Mouse (Mus musculus) forebrain, embryonic 13.5 days (tissue): ENCODE data around the gene Myh6. TPM values are rescaled to one million over a fixed set of nuclear protein-coding genes. Genes with fewer than 3 reads are reported as not detected.
"Not testable (repeated sequence)": the region's sequence is repeated elsewhere in the genome, so short reads cannot be mapped to it uniquely, and the experiment has no call there.

Experiments
- ATAC-seq: fragments of 200-750 bp; cut with Nextera tagmentation; 2 replicates; pipeline ENCODE4 v1.8.0; 2017
- H3K27ac ChIP-seq: fragments of 300-500 bp; sonication (generic); 2 replicates; pipeline ENCODE4 v1.5.1; 2015; ENCODE audit warnings: inconsistent platforms, mild to moderate bottlenecking, moderate library complexity
- H3K27me3 ChIP-seq: fragments of 300-500 bp; sonication (generic); 2 replicates; pipeline ENCODE4 v1.6.1; 2015; ENCODE audit warnings: mild to moderate bottlenecking, inconsistent platforms
- H3K36me3 ChIP-seq: fragments of 300-500 bp; sonication (generic); 2 replicates; pipeline ENCODE4 v1.6.1; 2015; ENCODE audit warnings: mild to moderate bottlenecking, inconsistent platforms; ENCODE audit not compliant: poor library complexity, severe bottlenecking
- H3K4me1 ChIP-seq: fragments of 300-500 bp; sonication (generic); 2 replicates; pipeline ENCODE4 v1.6.1; 2015; ENCODE audit warnings: inconsistent platforms
- H3K4me2 ChIP-seq: fragments of 300-500 bp; sonication (generic); 2 replicates; pipeline ENCODE4 v1.6.1; 2015; ENCODE audit warnings: inconsistent platforms, mild to moderate bottlenecking, moderate library complexity
- H3K4me3 ChIP-seq: fragments of 300-500 bp; sonication (generic); 2 replicates; pipeline ENCODE4 v1.5.1; 2015; ENCODE audit warnings: mild to moderate bottlenecking, inconsistent platforms
- H3K9ac ChIP-seq: fragments of 300-500 bp; sonication (generic); 2 replicates; pipeline ENCODE4 v1.6.1; 2015; ENCODE audit warnings: mild to moderate bottlenecking, inconsistent platforms
- H3K9me3 ChIP-seq: fragments of 300-500 bp; sonication (generic); replicated peaks from 2 replicates; pipeline ENCODE4 v1.6.1; 2016; ENCODE audit warnings: inconsistent platforms
- WGBS: fragments of 180-500 bp; shearing (Covaris S2); methylation state at CpG from one replicate; pipeline ENCODE4 v1.1.7; 2015; 5-methylcytosine and 5-hydroxymethylcytosine counted together
- polyA plus RNA-seq: library from polyadenylated mRNA; unstranded; fragments of >200 nt; fragmentation: Nextera tagmentation; extraction: Ambion mirVana; gene quantifications from 2 replicates; pipeline ENCODE4 v1.2.1, GENCODE M21; 2015

Myh6 gene
- polyA plus RNA-seq, 1 experiment from 2014 or later = 0.32 TPM

DNA sequence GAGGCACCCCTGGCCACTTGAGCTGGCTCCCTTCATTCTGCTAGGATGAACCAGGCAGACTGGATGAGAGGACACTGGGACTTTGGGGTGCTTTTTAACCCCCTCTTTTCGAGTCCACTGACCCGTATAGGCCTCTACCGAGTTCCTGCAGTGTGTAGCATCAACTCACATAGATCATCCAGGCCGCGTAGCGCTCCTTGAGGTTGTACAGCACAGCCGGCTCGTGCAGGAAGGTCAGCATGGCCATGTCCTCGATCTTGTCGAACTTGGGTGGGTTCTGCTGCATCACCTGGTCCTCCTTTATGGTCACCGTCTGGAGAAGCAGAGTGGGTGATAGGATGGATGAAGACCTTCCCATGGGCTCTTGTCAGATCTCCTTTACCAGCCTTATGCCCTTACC lies 3.0 kb downstream of the Myh6 start:
- WGBS = 88% methylated on average over 11 of the region's 11 CpGs
- no peak overlapping the region for H3K4me2 ChIP-seq
- H3K4me1 ChIP-seq = no peaks in the 10 kb centered on the region
- no peaks in the 10 kb centered on the region for H3K27me3 ChIP-seq
- no peaks in the 10 kb centered on the region for H3K36me3 ChIP-seq
- H3K9me3 ChIP-seq = no peaks in the 10 kb centered on the region
- ATAC-seq = no peak
- no peak overlapping the region for H3K9ac ChIP-seq
- no peak overlapping the region for H3K27ac ChIP-seq
- H3K4me3 ChIP-seq = no peak overlapping the region

DNA sequence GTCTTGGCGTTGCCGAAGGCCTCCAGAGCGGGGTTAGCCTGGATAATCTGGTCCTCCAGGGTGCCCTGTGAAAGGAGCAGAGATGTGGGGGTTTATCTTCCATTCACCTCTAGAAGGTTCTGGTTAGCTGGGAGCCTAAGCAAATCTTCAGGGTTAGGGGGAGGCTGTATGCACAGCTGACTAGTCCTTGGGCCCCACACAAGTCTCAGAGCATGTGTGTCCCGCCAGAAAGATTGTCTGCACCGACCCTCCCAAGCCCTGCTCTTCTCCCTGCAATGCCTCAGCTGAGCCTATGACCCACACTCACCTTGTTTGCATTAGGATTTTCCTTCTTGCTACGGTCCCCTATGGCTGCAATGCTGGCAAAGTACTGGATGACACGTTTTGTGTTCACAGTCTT lies 4.0 kb downstream of the Myh6 start:
- no peak overlapping the region for H3K27ac ChIP-seq
- 88% methylated on average over 7 of the region's 7 CpGs for WGBS
- no peaks in the 10 kb centered on the region for H3K9me3 ChIP-seq
- H3K36me3 ChIP-seq = no peaks in the 10 kb centered on the region
- H3K27me3 ChIP-seq = no peaks in the 10 kb centered on the region
- no peak overlapping the region for H3K9ac ChIP-seq
- no peak overlapping the region for H3K4me3 ChIP-seq
- no peak overlapping the region for H3K4me2 ChIP-seq
- no peaks in the 10 kb centered on the region for H3K4me1 ChIP-seq
- no peak for ATAC-seq

DNA sequence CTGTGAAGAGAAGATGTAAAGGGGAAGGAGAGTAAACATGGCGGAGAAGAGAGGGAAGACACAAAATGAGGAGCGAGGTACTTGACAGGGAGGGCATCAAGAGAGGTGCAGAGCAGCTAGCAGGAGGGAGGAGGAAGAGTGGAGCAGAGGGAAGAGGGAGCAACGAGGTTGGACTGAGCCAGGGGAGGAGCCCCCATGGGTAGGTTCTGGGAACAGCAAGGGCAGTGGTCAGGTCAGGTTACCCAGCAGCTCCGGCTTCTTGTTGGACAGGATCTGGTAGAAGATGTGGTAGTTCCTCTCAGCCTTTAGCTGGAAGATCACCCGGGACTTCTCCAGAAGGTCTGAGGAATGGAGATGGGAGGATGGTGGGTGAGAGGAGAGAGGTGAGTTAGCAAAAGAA lies 5.2 kb downstream of the Myh6 start:
- Histone ChIP-seq H3K9me3 (no peaks in the 10 kb centered on the region), H3K4me1 (no peaks in the 10 kb centered on the region), H3K4me2 (no peak overlapping the region), H3K27ac (no peak overlapping the region), H3K4me3 (no peak overlapping the region), H3K36me3 (no peaks in the 10 kb centered on the region), H3K9ac (no peak overlapping the region), H3K27me3 (no peaks in the 10 kb centered on the region)
- 85% methylated on average over 5 of the region's 5 CpGs for WGBS
- no peak for ATAC-seq

DNA sequence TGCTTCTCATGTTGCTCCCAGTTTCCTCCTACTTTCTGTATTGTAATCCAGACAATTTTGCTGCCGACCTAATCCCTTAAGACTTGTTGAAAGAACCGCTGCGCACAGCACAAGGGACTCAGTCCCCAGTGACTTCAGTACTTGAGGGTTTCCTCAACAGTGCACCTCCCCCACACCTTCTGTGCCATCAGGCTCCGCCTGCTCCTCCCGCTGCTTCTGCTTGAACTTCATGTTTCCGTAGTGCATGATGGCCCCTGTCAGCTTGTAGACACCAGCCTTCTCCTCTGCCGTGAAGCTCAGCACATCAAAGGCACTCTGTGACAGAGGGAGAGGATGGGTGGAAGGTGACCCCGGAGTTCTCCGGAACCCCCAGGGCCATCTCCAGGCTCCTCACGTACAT lies 6.0 kb downstream of the Myh6 start:
- no peaks in the 10 kb centered on the region for H3K9me3 ChIP-seq
- no peaks in the 10 kb centered on the region for H3K27me3 ChIP-seq
- no peak overlapping the region for H3K4me2 ChIP-seq
- H3K9ac ChIP-seq = no peak overlapping the region
- ATAC-seq = no peak
- H3K36me3 ChIP-seq = no peaks in the 10 kb centered on the region
- no peak overlapping the region for H3K4me3 ChIP-seq
- H3K27ac ChIP-seq = no peak overlapping the region
- no peaks in the 10 kb centered on the region for H3K4me1 ChIP-seq
- WGBS = 73% methylated on average over 10 of the region's 10 CpGs

DNA sequence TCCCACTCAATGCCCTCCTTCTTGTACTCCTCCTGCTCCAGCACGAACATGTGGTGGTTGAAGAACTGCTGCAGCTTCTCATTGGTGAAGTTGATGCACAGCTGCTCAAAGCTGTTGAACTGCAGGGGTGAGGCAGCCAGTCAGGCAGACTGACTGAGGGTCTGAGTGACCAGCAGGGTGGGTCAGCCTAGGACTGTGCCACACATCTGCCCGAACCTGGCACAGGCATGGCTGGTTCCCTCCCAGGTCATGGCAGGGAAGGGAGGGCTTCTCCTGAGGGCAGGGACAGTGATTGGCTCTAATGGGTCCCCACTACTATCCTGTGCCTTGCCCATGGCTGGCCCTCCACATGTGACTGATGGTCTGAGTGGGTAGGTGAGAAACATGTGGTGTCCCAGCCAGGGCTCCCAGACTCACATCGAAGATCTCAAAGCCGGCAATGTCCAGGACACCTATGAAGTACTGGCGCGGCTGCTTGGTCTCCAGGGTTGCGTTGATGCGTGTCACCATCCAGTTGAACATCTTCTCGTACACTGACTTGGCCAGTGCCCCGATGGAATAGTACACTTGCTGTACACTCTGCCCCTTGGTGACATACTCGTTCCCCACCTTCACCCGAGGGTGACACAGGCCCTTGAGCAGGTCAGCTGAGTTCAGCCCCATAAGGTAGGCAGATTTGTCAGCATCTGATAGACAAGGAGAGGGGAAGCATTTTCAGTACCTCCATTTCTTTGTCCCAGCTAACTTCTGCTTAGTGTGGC lies 6.7 kb downstream of the Myh6 start:
- not testable (repeated sequence) for H3K9me3 ChIP-seq, H3K4me3 ChIP-seq, H3K27ac ChIP-seq, H3K9ac ChIP-seq, H3K4me2 ChIP-seq, ATAC-seq, H3K4me1 ChIP-seq, H3K36me3 ChIP-seq, H3K27me3 ChIP-seq
- WGBS = 94% methylated on average over 12 of the region's 12 CpGs

DNA sequence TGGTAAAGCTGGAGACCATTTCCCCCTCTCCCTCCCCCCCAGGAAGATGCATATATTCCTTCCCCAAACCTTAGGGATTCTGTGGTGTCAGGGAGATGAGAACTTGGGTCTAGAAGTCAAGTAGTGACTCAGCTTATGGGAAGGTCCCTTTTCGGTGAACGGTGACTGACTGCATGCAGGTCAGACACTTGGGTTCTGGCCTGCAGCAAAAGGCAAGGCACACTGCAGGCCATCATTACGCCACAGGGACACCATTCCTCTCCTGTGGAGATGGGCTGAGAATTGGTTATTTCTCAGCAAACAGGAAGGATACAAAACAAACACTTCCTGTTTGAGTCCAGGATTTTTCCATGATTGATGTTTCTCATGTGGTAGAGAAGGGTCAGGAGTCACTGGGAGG lies 7.5 kb downstream of the Myh6 start:
- 87% methylated on average over 3 of the region's 3 CpGs for WGBS
- H3K4me1 ChIP-seq = no peaks in the 10 kb centered on the region
- H3K4me3 ChIP-seq = no peak overlapping the region
- H3K9ac ChIP-seq = no peak overlapping the region
- H3K4me2 ChIP-seq = no peak overlapping the region
- H3K27me3 ChIP-seq = no peaks in the 10 kb centered on the region
- no peak overlapping the region for H3K27ac ChIP-seq
- no peak for ATAC-seq
- no peaks in the 10 kb centered on the region for H3K9me3 ChIP-seq
- H3K36me3 ChIP-seq = no peaks in the 10 kb centered on the region

DNA sequence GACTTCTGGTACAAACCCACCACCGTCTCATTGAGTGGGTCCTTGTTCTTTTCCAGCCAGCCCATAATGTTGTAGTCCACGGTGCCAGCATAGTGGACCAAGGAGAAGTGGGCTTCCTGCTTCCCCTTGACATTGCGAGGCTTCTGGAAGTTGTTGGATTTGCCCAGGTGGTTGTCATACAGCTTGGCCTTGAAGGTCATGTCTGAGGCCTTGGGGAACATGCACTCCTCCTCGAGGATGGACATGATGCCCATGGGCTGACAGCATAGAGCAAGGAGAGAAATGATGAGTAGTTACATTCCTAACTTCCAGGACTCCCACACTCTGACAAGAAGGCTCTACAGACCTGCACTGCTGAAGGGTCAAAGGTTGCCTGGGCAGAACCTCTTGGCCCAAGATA lies 8.2 kb downstream of the Myh6 start:
- Histone ChIP-seq H3K9ac (no peak overlapping the region), H3K4me1 (no peaks in the 10 kb centered on the region), H3K27me3 (no peaks in the 10 kb centered on the region), H3K9me3 (no peaks in the 10 kb centered on the region), H3K36me3 (no peaks in the 10 kb centered on the region), H3K27ac (no peak overlapping the region), H3K4me2 (no peak overlapping the region), H3K4me3 (no peak overlapping the region)
- ATAC-seq = no peak
- WGBS = 80% methylated on average over 4 of the region's 4 CpGs

DNA sequence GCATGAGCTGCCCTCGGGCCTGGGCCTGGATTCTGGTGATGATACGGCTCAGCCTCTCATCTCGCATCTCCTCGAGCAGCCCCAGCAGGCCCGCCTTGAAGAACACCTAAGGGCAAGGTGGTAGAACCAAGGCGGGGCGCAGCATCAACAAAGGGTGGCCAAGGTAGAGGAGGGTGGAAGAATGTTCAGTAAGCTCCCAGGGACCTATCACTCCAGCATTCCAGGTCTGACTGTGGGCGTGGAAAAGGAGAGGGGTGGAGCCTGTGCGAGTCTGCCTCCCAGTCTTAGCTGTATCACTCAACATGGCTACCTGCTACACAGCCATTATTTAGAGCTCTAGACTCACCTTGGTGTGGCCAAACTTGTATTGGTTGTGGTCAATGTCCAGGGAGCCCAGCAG lies 10.2 kb downstream of the Myh6 start:
- Histone ChIP-seq H3K4me1 (no peaks in the 10 kb centered on the region), H3K4me3 (no peak overlapping the region), H3K27ac (no peak overlapping the region), H3K9ac (no peak overlapping the region), H3K9me3 (no peaks in the 10 kb centered on the region), H3K36me3 (no peaks in the 10 kb centered on the region), H3K27me3 (no peaks in the 10 kb centered on the region), H3K4me2 (no peak overlapping the region)
- no peak for ATAC-seq
- WGBS = 91% methylated on average over 9 of the region's 9 CpGs

DNA sequence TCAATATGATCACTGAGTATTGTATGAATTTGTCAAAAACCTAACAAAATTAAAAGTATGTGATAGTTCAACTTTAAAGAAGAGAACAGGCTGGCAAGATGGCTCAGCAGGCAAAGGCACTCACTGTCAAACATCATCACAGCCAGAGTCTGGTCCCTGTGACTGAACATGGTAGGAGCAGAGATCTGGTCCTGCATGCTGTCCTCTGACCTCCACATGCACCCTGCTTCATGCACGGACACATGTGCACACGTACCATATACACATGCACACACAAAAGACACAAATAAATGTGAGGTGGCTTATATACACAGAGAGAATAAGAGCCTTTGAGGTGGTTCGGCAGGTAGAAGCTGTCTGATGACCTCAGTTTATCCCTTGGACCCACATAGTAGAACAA lies 11.2 kb downstream of the Myh6 start:
- Histone ChIP-seq H3K4me3 (no peak overlapping the region), H3K36me3 (no peaks in the 10 kb centered on the region), H3K27me3 (no peaks in the 10 kb centered on the region), H3K4me1 (no peaks in the 10 kb centered on the region), H3K27ac (no peak overlapping the region), H3K9ac (no peak overlapping the region), H3K4me2 (no peak overlapping the region), H3K9me3 (no peaks in the 10 kb centered on the region)
- WGBS = 90% methylated on average over 3 of the region's 3 CpGs
- no peak for ATAC-seq

DNA sequence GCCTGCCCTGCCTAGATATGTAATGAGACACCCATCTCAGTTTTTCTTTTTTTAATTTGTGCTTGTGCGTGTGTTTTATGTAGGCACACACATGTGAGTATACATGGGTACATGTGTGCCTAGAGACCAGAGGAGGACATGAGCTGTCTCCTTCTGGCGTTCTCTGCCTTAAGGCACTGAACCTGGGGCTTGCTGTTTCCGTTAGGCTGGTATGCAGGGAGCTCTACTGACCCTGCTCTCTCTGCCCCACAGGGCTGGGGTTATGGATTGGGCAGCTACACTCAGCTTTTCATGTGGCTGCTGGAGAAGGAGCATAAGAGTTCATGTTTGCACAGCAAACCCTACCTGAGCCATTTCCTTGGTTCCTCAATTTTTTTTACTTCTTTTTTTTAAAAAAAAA lies 12.3 kb downstream of the Myh6 start:
- Histone ChIP-seq H3K9me3 (no peaks in the 10 kb centered on the region), H3K36me3 (no peaks in the 10 kb centered on the region), H3K4me2 (no peak overlapping the region), H3K4me1 (no peaks in the 10 kb centered on the region), H3K4me3 (no peak overlapping the region), H3K27me3 (no peaks in the 10 kb centered on the region), H3K27ac (no peak overlapping the region), H3K9ac (no peak overlapping the region)
- WGBS = 82% methylated on average over 3 of the region's 3 CpGs
- no peak for ATAC-seq

DNA sequence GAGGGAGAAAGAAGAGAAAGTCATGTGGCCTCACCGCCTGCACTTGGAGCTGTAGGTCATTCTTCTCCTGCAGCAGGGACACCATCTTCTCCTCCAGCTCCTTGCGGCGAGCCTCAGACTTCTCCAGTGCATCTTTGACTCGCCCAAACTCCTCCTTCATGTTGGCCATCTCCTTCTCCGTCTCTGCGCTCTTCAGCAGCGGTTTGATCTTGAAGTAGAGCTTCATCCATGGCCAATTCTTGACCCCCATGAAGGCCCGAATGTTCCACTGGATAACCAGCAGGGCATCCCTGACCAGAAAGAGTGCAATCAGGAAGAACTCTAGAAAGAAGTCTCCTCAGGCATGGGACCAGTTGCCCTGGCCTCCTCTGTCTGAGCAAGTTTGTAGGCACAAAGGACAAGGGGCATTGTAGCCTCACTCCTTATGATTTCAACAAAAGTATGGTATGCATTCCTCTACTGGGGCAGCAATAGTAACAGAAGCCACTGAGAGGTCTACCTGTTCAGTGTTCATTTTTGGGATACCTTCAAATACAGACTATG lies 13.0 kb downstream of the Myh6 start:
- no peaks in the 10 kb centered on the region for H3K36me3 ChIP-seq
- no peak overlapping the region for H3K4me2 ChIP-seq
- 92% methylated on average over 8 of the region's 8 CpGs for WGBS

DNA sequence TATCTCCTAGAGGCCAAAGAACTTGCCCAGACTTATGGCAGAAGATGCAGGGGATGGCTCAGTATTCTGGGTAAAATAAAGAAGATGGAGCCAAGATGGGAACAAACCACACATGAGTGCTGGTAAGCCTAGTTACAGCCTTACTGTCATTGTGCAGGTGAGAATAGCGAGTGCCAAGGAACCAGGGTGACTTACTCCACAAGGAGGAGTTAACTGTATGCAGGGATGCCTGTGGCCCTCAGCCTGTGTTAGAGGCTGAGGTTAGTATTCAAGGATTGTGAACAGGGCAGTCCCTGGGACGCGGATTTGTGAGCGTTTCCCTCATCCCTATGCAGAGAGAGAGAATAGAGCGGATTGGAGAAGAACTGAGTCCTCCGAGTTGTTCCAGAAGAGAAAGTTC lies 15.1 kb downstream of the Myh6 start:
- Histone ChIP-seq H3K9ac (no peak overlapping the region), H3K9me3 (no peaks in the 10 kb centered on the region), H3K4me3 (no peak overlapping the region), H3K4me1 (no peaks in the 10 kb centered on the region), H3K36me3 (no peaks in the 10 kb centered on the region), H3K27me3 (no peaks in the 10 kb centered on the region), H3K4me2 (no peak overlapping the region), H3K27ac (no peak overlapping the region)
- ATAC-seq = no peak
- 88% methylated on average over 6 of the region's 6 CpGs for WGBS

More for the DNA sequence above, 13.0 kb downstream of the Myh6 start:
- H3K4me3 ChIP-seq = no peak overlapping the region
- H3K4me1 ChIP-seq = no peaks in the 10 kb centered on the region
- no peaks in the 10 kb centered on the region for H3K9me3 ChIP-seq
- H3K27me3 ChIP-seq = no peaks in the 10 kb centered on the region
- H3K27ac ChIP-seq = no peak overlapping the region
- H3K9ac ChIP-seq = no peak overlapping the region
- no peak for ATAC-seq

DNA sequence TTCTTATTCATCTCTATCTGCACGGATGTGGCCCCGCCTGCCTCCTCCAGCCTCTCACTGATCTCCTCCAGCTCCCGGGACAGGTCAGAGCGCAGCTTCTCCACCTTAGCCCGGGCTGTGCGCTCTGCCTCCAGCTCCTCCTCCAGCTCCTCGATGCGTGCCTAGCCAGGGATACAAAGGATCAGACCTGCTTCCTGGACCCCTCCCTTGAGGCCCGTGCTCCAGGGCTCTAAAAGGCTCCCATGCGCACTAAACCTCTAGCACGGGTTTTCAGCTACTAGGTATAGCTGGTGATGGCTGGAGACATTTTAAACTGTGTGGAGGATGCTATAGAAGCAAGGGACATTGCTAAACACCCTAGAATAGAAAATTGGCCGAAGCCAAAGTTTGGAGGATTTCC lies 16.2 kb downstream of the Myh6 start:
- Histone ChIP-seq H3K27ac (no peak overlapping the region), H3K9ac (no peak overlapping the region), H3K27me3 (no peaks in the 10 kb centered on the region), H3K4me3 (no peak overlapping the region), H3K4me2 (no peak overlapping the region), H3K36me3 (no peaks in the 10 kb centered on the region), H3K9me3 (no peaks in the 10 kb centered on the region), H3K4me1 (no peaks in the 10 kb centered on the region)
- ATAC-seq = no peak
- 65% methylated on average over 12 of the region's 12 CpGs for WGBS
